Mouse (Mus musculus) liver, embryonic 14.5 days (tissue): Measurements from ENCODE around the gene Mast1. TPM values are rescaled to one million over a fixed set of nuclear protein-coding genes. Genes with fewer than 3 reads are reported as not detected.

Source experiments
- ATAC-seq: fragments of 200-750 bp; cut with Nextera tagmentation; 2 replicates; pipeline ENCODE4 v1.8.0; 2017; ENCODE audit warnings: moderate number of reproducible peaks, mild to moderate bottlenecking, moderate library complexity; ENCODE audit not compliant: insufficient read depth
- DNase-seq, 3 experiments: peaks; one replicate each; pipeline ENCODE4 v3.0.0-alpha.2; 2012 to 2013; ENCODE audit warnings: low read depth in 3 of 3, low spot score in 3 of 3
- H3K27ac ChIP-seq: fragments of 300-500 bp; sonication (generic); 2 replicates; pipeline ENCODE4 v1.5.1; 2014; ENCODE audit warnings: moderate library complexity, mild to moderate bottlenecking, control low read depth, inconsistent platforms
- H3K27me3 ChIP-seq: fragments of 300-500 bp; sonication (generic); 2 replicates; pipeline ENCODE4 v1.6.1; 2014; ENCODE audit warnings: mild to moderate bottlenecking, low read length, moderate library complexity; ENCODE audit not compliant: control insufficient read depth, insufficient read depth
- H3K36me3 ChIP-seq: fragments of 300-500 bp; sonication (generic); replicated peaks from 2 replicates; pipeline ENCODE4 v1.6.1; 2014; ENCODE audit warnings: low read depth; ENCODE audit not compliant: control insufficient read depth, insufficient read depth
- H3K4me1 ChIP-seq, 2 experiments: fragments of 200-500 bp in 1 of 2; fragments of 300-500 bp in 1 of 2; sonication (generic) in 1 of 2; replicated peaks; 2 replicates each; pipeline ENCODE4 v1.6.1; 2012 to 2014; ENCODE audit warnings: antibody characterized with exemption in 1 of 2, inconsistent platforms in 1 of 2, low read length in 1 of 2; ENCODE audit not compliant: control insufficient read depth in 2 of 2, insufficient read depth in 2 of 2
- H3K4me2 ChIP-seq: fragments of 300-500 bp; sonication (generic); 2 replicates; pipeline ENCODE4 v1.6.1; 2014; ENCODE audit warnings: low read depth, mild to moderate bottlenecking, control low read depth, moderate library complexity
- H3K4me3 ChIP-seq, 2 experiments: fragments of 200-500 bp in 1 of 2; fragments of 300-500 bp in 1 of 2; sonication (generic) in 1 of 2; 2 replicates each; pipeline ENCODE4 v1.5.1; 2012 to 2014; ENCODE audit warnings: low read depth in 2 of 2, low read length in 2 of 2, mild to moderate bottlenecking in 2 of 2, control low read depth in 1 of 2, inconsistent platforms in 1 of 2, moderate library complexity in 1 of 2; ENCODE audit not compliant: insufficient read depth in 1 of 2
- H3K9ac ChIP-seq: fragments of 300-500 bp; sonication (generic); replicated peaks from 2 replicates; pipeline ENCODE4 v1.6.1; 2014; ENCODE audit warnings: mild to moderate bottlenecking, control low read depth, moderate library complexity
- H3K9me3 ChIP-seq: fragments of 300-500 bp; sonication (generic); 2 replicates; pipeline ENCODE4 v1.6.1; 2016; ENCODE audit warnings: low read length, mixed read lengths; ENCODE audit not compliant: control insufficient read depth
- CTCF ChIP-seq: IDR thresholded peaks from 2 replicates; pipeline ENCODE4 v1.5.1; 2016; ENCODE audit warnings: antibody characterized with exemption, low read depth, control low read depth
- EP300 ChIP-seq: IDR thresholded peaks from 2 replicates; pipeline ENCODE4 v1.6.1; 2016; ENCODE audit warnings: antibody characterized with exemption, low read depth
- whole genome bisulfite sequencing: fragments of 180-500 bp; shearing (Covaris S2); extraction: QIAGEN DNeasy Blood & Tissue Kit; methylation state at CpG from one replicate; pipeline ENCODE4 v1.1.7; 2014; ENCODE audit not compliant: insufficient replicate concordance; 5-methylcytosine and 5-hydroxymethylcytosine counted together
- polyA plus RNA-seq, 2 experiments: library from polyadenylated mRNA; depleted of rRNA in 1 of 2; stranded (reverse) in 1 of 2; unstranded in 1 of 2; fragments of >200 nt; fragmentation: Nextera tagmentation in 1 of 2; extraction: Ambion mirVana in 1 of 2; gene quantifications; 2 replicates each; pipeline versions ENCODE4 v1.2.1 to v1.2.3; 2012 to 2014

Mast1 gene
- polyA plus RNA-seq, 2 experiments, result 0.06 to 0.14 TPM

DNA sequence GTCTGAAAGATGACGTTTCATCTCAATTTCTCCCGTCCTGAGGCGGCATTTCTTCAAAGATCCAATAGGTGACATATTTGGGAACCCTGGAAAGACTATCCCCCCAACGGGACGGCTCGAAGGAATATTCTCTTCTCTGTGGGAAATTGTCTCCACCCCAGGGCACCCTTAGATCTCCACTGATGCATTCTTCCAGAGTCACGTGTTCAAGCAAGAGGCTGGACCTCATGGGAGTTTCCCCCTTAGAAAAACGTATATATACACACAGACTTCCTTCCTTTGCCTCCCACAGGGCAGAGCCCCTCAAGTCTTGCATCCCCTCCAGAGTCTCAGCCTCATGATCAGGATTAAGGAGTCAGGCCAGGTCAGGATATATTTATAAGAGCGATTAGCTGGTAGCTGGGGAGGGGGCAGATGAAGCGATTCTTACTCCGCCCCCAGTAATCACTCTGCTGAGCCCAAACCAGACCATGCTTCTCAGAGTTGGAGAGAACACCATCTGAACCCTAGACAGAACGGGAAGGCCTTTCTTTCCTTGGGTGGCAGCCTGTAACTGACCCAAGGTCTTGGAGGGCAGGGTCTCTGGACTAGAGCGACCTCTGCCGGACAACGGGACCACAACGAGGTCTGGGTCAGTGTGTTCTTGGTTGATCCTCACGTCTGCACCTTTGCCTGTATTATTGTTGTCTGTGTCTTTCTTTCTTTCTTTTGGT is 9.5 kb upstream of the Mast1 start, which contains the start of gene Rtbdn:
Rtbdn (plus strand) TSS at position 464 of the 713 bp plus-strand sequence.
- no peak for TF ChIP-seq EP300
- peak; percentile 59 for TF ChIP-seq CTCF
- Histone ChIP-seq H3K4me1 (peaks cover 2 to 8% of the 10 kb centered on the region in 2 experiments; a peak in 3 of 4 replicates), H3K27me3 (peaks cover 66% of the 10 kb centered on the region), H3K27ac (no peak within 1 kb of the TSS), H3K4me2 (peak within 1 kb of the TSS; percentile 16), H3K4me3 (peak within 1 kb of the TSS in 1 of 2 experiments; percentile 1; a peak in 2 of 4 replicates), H3K36me3 (no peaks in the 10 kb centered on the region), H3K9me3 (no peaks in the 10 kb centered on the region), H3K9ac (no peak within 1 kb of the TSS)
- WGBS, result 10% methylated on average over 17 of the region's 17 CpGs
- no peak for DNase-seq
- ATAC-seq, result no peak

DNA sequence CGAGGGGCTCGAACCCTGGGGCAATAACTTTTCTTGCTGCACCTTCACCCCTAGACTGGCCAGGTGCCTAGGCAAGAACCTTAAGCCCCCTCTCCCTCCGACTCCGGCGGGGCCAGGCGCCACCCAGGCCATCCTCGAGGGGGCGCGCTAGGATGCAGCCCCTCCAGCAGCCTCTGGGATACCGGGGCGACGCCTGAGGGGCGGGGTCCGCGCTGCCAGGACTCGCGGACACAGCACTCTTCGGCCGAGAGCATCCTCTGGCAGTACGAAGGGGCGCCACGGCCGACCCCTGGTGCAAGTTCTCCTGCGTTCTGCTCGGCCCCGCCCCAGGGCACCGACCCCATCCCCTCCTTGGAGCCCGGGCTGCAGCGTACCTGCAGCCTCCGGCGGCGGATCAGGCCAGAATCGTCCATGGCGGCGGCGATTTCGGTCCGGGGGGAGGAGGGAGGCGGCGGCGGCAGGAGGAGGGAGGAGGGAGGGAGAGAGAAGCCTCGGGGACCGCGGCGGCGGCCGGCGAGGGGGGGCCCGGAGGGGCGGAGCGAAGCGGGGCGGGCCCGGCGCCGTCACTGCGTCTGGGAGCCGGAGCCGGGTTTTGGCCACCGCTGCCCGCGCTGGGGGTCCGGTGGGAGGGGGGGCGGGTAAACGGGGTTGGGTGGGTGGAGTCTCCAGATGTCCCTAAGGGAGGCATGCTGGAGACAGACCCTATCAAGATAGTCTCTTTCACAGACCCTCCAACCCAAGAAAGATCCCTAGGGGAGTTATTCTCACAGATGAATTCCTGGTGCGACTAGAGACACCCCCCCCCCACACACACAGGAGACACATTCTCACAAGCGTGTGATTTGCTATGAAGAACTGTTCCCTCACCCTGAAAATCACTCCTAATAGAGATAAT is 8.7 kb upstream of the Mast1 start:
- Histone ChIP-seq H3K9me3 (no peaks in the 10 kb centered on the region), H3K4me3 (peak overlapping the region in 1 of 2 experiments; percentile 1; a peak in 2 of 4 replicates), H3K27ac (no peak overlapping the region), H3K36me3 (no peaks in the 10 kb centered on the region), H3K27me3 (peaks cover 69% of the 10 kb centered on the region), H3K4me1 (peaks cover 2 to 8% of the 10 kb centered on the region in 2 experiments; a peak in 3 of 4 replicates), H3K9ac (no peak overlapping the region), H3K4me2 (peak overlapping the region; percentile 16)
- TF ChIP-seq CTCF (no peak), EP300 (no peak)
- ATAC-seq (no peak), DNase-seq (no peak)
- WGBS, result 2% methylated on average over 59 of the region's 67 CpGs

DNA sequence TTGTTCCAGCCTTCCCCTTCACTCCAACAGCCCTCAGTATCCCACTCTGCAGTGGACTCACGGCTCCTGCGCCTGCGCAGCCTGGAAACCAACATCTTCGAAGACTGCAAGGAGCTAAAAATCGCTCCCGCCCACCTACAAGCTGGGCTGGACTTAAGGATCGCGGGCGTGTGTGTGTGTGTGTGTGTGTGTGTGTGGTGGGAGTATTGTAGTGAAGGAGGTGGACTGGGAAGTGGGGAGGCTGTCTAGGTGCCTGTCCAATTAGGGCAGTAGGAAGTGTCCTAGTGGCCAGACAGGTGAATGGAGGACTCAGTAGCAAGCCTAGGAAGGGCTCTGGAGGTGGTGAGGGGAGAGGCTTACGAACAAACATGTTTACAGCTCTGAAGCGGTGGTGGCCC is 8.1 kb upstream of the Mast1 start:
- DNase-seq (no peak), ATAC-seq (no peak)
- TF ChIP-seq CTCF (no peak), EP300 (no peak)
- Histone ChIP-seq H3K36me3 (no peaks in the 10 kb centered on the region), H3K4me3 (no peak overlapping the region), H3K9me3 (no peaks in the 10 kb centered on the region), H3K27me3 (peaks cover 66% of the 10 kb centered on the region), H3K4me2 (no peak overlapping the region), H3K4me1 (peaks cover 2 to 8% of the 10 kb centered on the region in 2 experiments; a peak in 3 of 4 replicates), H3K9ac (no peak overlapping the region), H3K27ac (no peak overlapping the region)
- WGBS, result 10% methylated on average over 11 of the region's 11 CpGs

DNA sequence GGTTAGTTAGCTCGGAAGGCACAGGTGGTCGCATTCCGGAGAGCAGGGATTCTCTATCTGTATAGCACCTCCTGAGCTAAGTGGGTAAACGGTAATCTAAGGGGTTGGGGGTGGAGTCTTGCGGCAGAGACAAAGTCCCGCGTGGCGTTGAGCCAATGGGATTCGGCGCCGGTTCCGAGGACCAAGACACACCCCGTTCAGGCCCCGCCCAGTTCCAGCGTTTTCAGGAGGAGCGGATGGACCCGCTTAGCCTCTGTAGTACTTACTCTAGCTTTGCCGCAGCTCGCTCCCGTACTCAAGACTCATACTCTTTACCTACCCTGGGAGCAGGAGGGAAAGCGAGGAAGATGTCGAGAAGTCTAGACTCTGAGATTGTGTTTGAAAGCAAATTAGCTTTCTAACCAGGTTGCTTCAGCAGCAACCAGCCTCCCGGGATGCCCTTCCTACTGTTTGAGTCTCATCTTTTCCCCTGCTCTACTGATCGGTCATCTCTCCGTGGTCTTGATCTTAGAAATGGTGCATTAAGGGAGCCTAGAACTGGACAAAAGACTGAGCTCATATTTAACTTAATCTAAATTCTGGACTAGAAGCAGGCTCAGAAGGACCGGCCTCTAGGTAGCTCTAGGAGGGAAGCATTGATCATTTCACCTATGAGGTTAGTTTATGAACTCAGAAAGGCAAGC is 7.5 kb upstream of the Mast1 start:
- Histone ChIP-seq H3K36me3 (no peaks in the 10 kb centered on the region), H3K27ac (no peak overlapping the region), H3K9me3 (no peaks in the 10 kb centered on the region), H3K4me3 (no peak overlapping the region), H3K9ac (no peak overlapping the region), H3K4me1 (peaks cover 2 to 8% of the 10 kb centered on the region in 2 experiments; a peak in 3 of 4 replicates), H3K27me3 (peaks cover 64% of the 10 kb centered on the region), H3K4me2 (peak overlapping the region; percentile 43)
- TF ChIP-seq EP300 (no peak), CTCF (no peak)
- DNase-seq, result peak; percentile 61 to 75 (median 66)
- 5% methylated on average over 26 of the region's 26 CpGs for WGBS
- ATAC-seq, result peak; percentile 84
